ENCODE assay signal across 8 mouse cellular contexts in genomic region chr10:127063239-127063872, GRCm38 (mm10). TPM values are rescaled to one million over a fixed set of nuclear protein-coding genes. Genes with fewer than 3 reads are reported as not detected.
DNase-seq lines count a peak whose midpoint lies in the region; ATAC-seq lines count a peak whose summit lies in the region.

Gene Cdk4, plus strand, starts transcription at chr10:127063534.

- ATAC-seq in hindbrain, embryonic 15.5 days (ENCODE audit: low FRiP score, low read depth) = peak; percentile 92

- H3K4me3 ChIP-seq in hindbrain, embryonic 15.5 days = peak within 1 kb of the TSS; percentile 72

- H3K9me3 ChIP-seq in hindbrain, embryonic 15.5 days = no peaks in the 10 kb centered on the region

- H3K27ac ChIP-seq in hindbrain, embryonic 15.5 days (replicated peaks) = peak within 1 kb of the TSS; percentile 89

- H3K36me3 ChIP-seq in hindbrain, embryonic 15.5 days = peaks cover 34% of the 10 kb centered on the region

- peak within 1 kb of the TSS; percentile 77 for H3K4me2 ChIP-seq in hindbrain, embryonic 15.5 days

- H3K27me3 ChIP-seq in hindbrain, embryonic 15.5 days = no peaks in the 10 kb centered on the region

- peaks cover 41% of the 10 kb centered on the region for H3K4me1 ChIP-seq in hindbrain, embryonic 15.5 days (replicated peaks)

- under 1% methylated on average over 45 of the region's 46 CpGs for WGBS in hindbrain, embryonic 15.5 days

- H3K9ac ChIP-seq in hindbrain, embryonic 15.5 days = peak within 1 kb of the TSS; percentile 88

- DNase-seq in T-cell, adult 2 months (ENCODE audit: low spot score) = peak; percentile 97
- DNase-seq in cerebellum, postnatal 36 days = peak; percentile 98 to 100
- peak; percentile 98 for DNase-seq in frontal cortex, postnatal 36 days (ENCODE audit: low spot score in 2 of 2)
- DNase-seq in left cerebral cortex, adult 11 months (ENCODE audit: low spot score) = peak; percentile 97
- peak; percentile 99 for DNase-seq in lung, postnatal 4 days
- peak; percentile 96 for DNase-seq in retina, postnatal 7 days (ENCODE audit: low read depth, low spot score)
- peak; percentile 96 for DNase-seq in urinary bladder, adult 2 months (ENCODE audit: low spot score)

RNA-seq across cellular contexts. Expression of gene Cdk4, which starts in this region (rescaled TPM):
- polyA plus RNA-seq in hindbrain, embryonic 15.5 days (2015; fragmentation: Nextera tagmentation; extraction: Ambion mirVana) = 743 and 831 TPM in 2 replicates
- polyA plus RNA-seq in urinary bladder, adult 2 months (2012; rRNA removed) = 252 and 268 TPM in 2 replicates

Comparison
In these comparisons a context has a peak if more than half of its experiments do, and no peak if none do; other contexts are left out.
1. Peak in every context shown above with its lines: DNase-seq, ATAC-seq, H3K4me3 ChIP-seq and H3K27ac ChIP-seq.